Mouse (Mus musculus): Measurements from ENCODE around the gene St8sia1.

The St8sia1 gene

DNA sequence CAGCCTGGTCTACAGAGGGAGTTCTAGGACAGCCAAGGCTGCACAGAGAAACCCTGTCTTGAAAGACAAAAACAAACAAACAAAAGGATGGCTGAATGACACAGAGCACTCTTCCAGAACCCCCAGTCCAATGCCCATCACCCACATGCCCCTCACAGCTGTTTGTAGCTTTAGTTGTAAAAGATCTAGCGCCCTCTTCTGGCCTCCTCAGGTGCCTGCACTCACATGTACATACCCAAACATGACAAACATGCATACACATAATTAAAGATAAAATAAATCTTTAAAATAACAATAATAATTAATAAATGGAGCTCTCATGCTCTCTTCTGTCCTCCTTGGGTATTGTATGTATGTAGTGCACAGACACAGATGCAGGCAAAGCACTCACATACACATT lies 13.0 kb upstream of the St8sia1 start:
- no peak for DNase-seq

GRCm38 (mm10) chr6:142973289-142973688 lies 9.0 kb upstream of the St8sia1 start:
- DNase-seq, result no peak

DNA sequence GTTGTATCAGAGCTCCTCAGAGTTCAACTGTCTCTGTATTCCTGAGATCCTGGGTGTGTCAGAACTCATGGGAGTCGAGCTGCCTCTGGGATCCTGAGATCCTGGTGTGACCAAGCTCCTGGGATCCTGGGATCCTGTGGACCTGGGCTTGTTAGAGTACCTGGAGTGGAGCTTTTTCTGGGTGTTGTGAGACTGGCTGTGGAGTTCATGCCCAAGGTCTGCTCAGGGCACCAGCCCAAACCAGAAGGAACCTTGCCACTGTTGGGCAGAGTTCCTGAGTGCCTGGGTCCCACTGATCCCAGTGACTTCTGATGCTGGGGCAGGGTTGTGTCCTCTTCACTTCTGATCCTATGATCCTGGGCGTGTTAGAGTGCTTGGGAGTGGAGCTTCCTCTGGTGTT lies 8.0 kb upstream of the St8sia1 start:
- DNase-seq, result no peak

- no peak for DNase-seq
These were observed 3.2 kb upstream of the St8sia1 start for GRCm38 (mm10) chr6:142967407-142967806.

DNA sequence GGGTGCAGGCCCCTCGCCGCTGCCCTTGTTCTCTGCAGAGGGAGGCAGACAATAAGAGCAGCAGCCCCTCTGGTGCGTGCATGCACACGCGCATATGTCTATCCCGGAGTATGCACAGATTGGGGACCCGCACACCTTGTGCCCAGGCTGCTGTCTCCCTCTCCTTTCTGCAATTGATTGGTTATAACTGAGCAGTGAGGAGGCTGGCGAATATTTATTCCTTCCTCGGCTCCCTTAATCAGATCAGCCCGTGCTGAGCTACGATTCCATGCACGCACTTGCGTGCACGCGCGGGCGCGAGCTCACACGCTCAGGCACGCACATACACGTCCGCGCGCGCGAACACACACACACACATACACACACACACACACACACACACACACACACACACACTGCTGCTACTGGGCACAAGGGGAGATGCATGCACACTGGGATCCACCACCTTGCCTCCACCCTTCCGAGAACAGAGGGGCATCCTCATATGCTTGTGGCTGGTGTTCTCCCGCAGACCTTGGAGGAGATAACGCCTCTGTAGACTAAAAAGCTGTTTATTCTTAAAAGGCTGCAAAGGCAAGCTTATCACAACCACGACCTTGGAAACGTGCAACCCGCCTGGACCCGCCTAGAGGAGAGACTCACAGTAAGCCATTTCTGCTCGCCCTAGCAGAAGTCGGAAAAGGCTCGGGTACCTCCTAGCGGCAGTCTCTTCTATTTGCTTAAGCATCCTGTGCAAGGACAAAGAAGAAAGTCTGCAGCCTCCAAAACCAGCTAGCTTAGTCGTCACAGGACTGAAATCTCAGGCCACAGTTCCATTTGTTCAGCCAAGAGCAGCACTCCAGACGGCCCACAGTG lies 506 bp upstream of the St8sia1 start:
- peak; percentile 81 to 84 for DNase-seq

DNA sequence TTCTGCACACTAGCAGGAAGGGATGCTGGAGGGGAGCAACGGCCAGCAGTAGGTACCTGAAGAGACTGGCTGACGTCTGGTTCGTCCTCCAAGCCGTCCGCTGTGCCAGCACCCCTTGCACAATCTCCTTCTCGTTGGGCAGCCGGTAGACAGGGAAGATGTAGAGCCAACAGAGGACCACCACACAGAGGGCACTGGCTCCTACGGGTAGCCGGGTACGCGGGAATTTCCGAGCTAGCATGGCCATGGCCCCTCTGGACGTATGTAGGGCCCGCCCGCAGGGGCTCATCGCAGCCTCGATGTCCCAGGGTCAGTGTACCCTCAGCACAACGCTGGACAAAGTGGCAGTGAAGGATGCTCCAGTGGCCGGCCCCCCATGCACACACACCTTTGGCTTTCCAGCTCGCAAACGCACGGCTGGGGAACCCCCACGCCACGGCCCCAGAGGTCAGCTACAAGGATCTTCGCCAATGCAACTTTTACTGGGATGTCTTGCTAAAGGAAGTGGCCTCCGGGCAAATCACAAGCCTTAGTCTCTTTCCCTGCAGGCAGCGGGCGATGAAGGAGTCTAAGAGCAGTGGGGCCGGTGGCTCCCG lies 674 bp downstream of the St8sia1 start:
- peak in 1 of 2 experiments; percentile 30 for DNase-seq

GRCm38 (mm10) chr6:142962881-142963280 lies 1.4 kb downstream of the St8sia1 start:
- DNase-seq, result peak in 1 of 2 experiments; percentile 53

DNA sequence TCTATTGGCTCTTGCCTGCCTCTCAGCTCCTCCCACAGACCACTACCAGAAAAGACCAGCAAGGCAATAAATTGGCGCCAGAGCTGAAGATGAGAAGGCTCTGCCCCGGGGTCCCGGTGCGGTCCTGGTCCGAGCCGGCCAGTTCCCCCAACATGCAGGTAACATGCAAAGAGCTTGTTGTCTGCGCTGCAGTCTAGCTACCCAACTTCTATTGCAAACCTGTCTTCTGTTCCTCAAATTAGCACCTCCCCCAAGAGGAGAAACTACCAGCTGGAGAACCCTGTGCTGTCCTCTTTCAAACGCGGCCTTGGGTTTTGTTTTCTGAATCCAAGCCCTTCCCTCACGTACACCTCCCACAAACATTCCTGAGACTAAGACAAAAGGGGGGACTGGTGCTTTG lies 1.8 kb downstream of the St8sia1 start:
- no peak for DNase-seq

DNA sequence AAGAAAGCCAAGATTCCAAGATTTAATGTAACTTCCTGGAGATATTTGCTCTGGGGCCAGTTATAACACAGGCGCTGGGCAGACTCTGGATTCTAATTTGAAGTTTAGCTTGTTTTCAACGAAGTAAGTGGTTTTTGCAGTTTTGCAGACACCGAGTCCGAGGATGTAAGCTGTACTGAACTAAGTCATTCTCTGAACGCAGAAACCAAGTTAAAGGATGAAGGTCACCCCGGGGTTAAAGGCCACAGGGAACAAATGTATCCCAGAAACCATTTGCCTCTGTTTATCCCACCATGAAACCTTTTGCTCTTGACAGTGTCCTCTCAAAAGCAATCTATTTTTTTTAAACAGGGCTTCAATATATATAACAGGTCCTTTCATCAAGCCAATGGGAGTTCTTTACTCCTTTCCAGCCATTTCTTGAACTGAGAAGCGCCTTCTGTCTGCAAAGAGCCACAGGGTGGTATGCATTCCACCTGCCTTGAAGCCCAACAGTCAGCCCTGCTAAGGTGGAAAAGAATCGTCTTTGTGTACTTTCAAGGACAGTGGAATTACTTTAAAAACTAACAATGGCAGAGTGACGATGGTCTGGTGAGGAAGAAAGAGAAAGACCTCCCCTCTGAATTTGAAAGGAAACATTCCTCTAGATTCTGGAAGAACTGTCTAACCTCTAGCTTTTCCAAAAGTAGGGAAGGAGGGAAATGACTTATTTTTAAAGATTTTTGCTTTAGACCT lies 2.4 kb downstream of the St8sia1 start:
- DNase-seq, result no peak

DNA sequence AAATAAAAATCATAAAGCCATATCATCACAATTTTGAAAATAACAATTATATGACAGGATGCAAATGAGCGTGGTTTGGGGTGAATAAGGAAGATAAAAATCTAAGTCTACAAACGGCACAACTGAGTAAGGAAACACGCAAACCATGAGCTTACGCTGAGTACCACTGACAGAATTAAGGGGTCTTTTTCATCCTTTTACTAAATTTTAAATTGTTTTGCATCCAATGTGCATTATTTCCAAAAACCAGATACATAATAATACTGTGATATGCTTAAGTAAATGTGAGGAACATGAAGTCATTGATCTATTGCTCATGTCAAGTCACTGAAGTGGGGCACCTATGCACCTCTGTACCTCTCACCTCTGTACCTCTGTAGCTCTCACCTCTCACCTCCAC lies 7.7 kb downstream of the St8sia1 start:
- no peak for DNase-seq

DNA sequence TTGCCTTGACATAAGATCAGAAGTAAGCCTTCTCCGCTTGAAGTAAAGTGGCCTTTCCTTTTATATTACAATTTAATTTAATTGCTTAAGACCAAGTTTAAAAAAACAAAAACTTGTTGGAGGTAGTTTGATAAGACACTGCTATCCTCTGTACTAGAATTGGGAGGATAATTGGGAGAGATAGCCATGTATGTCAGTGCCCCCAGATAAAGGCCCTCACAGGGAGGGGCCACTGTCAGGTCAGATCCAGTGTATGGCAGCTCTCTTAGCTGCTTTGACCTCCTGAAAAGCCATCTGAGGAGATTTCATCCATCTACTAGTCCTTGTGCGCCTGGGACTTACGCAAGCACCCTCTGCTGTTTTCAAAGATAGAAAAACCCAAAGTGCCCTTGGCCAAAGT lies 9.0 kb downstream of the St8sia1 start:
- DNase-seq, result no peak

DNA sequence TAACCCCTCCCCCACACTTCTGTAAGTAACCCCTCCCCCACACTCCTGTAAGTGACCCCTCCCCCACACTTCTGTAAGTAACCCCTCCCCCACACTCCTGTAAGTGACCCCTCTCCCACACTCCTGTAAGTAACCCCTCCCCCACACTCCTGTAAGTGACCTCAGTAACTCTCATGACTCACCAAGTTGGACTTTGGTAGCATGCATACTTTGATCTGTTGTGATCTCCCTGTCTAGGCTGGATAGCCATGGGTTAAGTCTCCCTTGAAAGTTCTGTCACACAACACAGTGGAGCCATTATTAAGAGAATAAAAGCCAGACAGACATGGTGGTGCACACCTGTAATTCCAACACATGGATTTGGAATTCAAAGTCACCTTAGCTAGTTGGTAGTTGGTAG lies 11.1 kb downstream of the St8sia1 start:
- DNase-seq, result peak in 1 of 2 experiments; percentile 64

DNA sequence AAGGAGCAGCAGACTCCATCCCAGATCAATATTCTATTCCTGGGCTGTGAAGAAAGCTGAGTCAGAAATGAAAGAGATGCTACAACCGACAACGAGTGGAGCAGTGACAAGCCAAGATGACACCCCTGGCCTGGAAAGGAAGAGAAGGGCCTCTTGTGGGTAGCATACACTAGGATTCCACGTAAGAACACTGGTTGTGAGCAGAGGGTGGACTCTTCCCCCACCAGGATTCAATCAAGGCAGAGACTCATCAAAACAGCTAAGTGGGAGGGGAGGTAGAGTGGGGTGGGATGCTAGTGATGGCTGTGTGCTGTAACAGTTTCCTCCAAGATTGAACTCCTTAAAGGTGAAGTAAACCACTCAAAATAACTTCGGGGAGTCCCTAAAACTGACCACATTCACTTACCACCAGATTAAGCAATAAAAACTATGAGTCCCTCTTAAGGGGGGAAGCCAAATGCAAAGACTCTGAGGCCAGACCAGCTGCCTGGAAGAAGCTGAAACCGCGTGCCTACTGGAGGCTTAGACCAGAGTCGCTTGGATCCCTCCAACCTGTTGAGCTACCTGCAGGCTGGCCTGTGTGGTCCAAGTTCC lies 11.8 kb downstream of the St8sia1 start:
- no peak for DNase-seq

- peak in 1 of 2 experiments; percentile 36 for DNase-seq
These were observed 12.5 kb downstream of the St8sia1 start for GRCm38 (mm10) chr6:142951564-142952308.

GRCm38 (mm10) chr6:142950354-142950753 lies 13.9 kb downstream of the St8sia1 start:
- DNase-seq, result no peak

- peak; percentile 14 to 33 for DNase-seq
These were observed 15.3 kb downstream of the St8sia1 start for GRCm38 (mm10) chr6:142948955-142949357.

DNA sequence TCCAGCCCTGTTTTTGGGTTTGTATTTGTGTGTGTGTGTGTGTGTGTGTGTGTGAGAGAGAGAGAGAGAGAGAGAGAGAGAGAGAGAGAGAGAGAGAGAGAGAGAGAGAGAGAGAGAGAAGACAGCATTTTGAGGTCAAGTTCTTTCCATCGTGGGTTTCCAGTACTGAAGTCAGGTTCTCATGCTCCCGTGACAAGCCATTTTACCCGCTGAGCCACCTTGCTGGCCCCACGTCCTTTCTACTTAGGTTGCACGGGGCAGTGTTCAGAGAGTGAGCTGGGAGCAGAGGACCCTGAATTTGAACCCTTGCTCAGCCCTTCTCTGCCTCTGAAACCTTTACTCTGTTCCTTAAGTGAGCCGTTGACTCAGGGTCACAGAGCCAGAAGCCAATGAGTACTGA lies 17.2 kb downstream of the St8sia1 start:
- DNase-seq, result peak; percentile 30 to 37

DNA sequence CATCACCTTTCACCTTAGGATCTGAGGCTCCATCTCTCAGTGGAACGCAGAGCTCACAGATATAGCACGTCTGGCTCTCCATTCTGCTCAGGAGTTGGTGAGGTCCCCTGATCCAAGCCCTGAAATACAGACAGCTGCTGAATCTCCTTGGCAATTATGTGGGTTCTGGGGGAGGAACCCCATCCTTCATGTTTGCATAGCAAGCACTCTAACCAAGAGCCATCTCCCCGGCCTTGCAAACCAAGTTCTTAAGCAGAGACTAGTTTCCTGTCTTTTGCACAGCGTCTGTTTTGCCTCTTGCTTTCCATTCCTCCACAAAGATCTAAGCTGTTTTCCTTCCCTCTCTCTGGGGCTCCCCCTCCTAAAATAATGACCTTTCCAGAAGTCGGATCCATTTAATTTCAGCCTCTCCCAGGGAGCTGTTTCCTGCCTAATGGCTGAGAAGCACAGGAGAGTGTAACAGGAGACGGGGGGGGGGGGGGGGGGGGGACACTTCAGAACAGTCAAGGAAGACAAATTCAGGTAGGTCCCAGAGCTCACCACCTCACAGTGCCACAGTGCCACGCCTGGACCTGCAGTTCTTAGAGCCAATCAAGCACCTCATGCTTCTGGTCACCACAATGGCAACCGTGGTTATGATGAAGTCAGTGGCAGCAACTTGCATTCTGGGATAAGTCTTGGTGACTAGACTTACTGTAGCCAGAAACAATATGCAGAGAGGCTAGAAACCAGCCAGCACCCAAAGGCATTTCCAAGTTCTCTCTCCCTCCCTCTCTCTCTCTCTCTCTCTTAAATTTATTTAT lies 18.0 kb downstream of the St8sia1 start:
- DNase-seq, result no peak

- DNase-seq, result no peak
These were observed 18.8 kb downstream of the St8sia1 start for GRCm38 (mm10) chr6:142945461-142945860.

DNA sequence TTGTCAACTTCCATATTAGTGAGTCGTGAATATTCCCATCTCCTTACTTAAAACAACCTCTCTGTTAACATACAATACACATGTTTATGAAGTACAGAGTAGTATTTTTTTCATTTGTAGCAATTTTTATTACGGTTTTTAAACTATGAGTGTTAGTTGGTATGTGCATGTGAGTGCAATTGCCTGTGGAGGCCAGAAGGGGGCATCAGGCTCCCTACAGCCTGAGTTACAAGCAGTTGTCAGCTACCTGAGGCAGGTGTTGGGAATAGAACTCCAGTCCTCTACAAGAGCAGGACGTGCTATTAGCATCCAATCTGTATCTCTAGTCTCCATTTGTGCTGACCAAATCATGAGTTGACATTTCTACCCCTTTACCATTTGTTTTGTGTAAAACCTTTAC lies 19.8 kb downstream of the St8sia1 start:
- no peak for DNase-seq

DNA sequence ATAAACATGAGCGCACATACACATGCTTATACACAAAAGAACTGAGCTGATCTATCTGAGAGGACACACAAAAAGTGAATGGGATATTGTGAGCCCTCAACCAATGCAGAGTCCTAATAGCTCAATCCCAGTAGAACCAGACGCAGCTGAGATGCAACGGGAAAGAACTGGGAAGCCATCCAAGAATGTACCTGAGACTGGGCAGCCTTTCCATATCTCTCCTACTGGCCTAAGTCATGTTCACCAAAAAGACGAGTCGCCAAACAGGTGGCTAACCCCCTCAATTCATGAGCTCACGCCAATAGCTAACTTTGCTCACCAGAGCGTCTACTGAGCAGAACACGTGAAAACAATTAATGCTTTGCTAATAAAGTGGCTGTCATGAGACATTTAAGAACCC lies 20.8 kb downstream of the St8sia1 start:
- peak in 1 of 2 experiments; percentile 17 for DNase-seq
